Mouse (Mus musculus): ENCODE data around the gene Wdr91. TPM values are rescaled to one million over a fixed set of nuclear protein-coding genes. Genes with fewer than 3 reads are reported as not detected.

Gene Wdr91
- total RNA-seq, 2 experiments from 2014 or later = 35.1 to 36.5 TPM

GRCm38 (mm10) chr6:34877509-34878321 lies 33.0 kb downstream of the Wdr91 start, which contains the start of gene Cyren:
Gene Cyren, minus strand, starts transcription at chr6:34878060.
- peak; percentile 88 to 89 for DNase-seq

- DNase-seq = no peak
Observed at GRCm38 (mm10) chr6:34876835-34877156, 33.9 kb downstream of the Wdr91 start.

GRCm38 (mm10) chr6:34875966-34876834 lies 34.5 kb downstream of the Wdr91 start:
- DNase-seq = no peak

GRCm38 (mm10) chr6:34875268-34875761 lies 35.4 kb downstream of the Wdr91 start:
- DNase-seq = peak; percentile 41 to 48

- no peak for DNase-seq
Observed at GRCm38 (mm10) chr6:34874101-34874921, 36.4 kb downstream of the Wdr91 start.

- no peak for DNase-seq
Observed at GRCm38 (mm10) chr6:34872871-34873270, 37.8 kb downstream of the Wdr91 start.

GRCm38 (mm10) chr6:34871929-34872328 lies 38.7 kb downstream of the Wdr91 start:
- no peak for DNase-seq

- no peak for DNase-seq
Observed at GRCm38 (mm10) chr6:34870724-34871123, 40.0 kb downstream of the Wdr91 start.

- no peak for DNase-seq
Observed at GRCm38 (mm10) chr6:34870136-34870535, 40.5 kb downstream of the Wdr91 start.

- DNase-seq = no peak
Observed at GRCm38 (mm10) chr6:34869225-34869915, 41.3 kb downstream of the Wdr91 start.

- DNase-seq = no peak
Observed at GRCm38 (mm10) chr6:34868507-34869217, 42.0 kb downstream of the Wdr91 start.

GRCm38 (mm10) chr6:34867995-34868350 lies 42.7 kb downstream of the Wdr91 start:
- no peak for DNase-seq

GRCm38 (mm10) chr6:34867301-34867994 lies 43.2 kb downstream of the Wdr91 start:
- DNase-seq = no peak

GRCm38 (mm10) chr6:34866786-34867185 lies 43.9 kb downstream of the Wdr91 start:
- no peak for DNase-seq

GRCm38 (mm10) chr6:34865711-34866593 lies 44.7 kb downstream of the Wdr91 start:
- DNase-seq = no peak

- no peak for DNase-seq
Observed at GRCm38 (mm10) chr6:34865213-34865612, 45.5 kb downstream of the Wdr91 start.

- no peak for DNase-seq
Observed at GRCm38 (mm10) chr6:34863786-34864514, 46.7 kb downstream of the Wdr91 start.

GRCm38 (mm10) chr6:34862791-34863403 lies 47.8 kb downstream of the Wdr91 start, which contains the start of gene Tmem140:
Gene Tmem140, plus strand, starts transcription at chr6:34863146.
- no peak for DNase-seq

Measured in layer of hippocampus, postnatal 36 days (tissue).